8 mouse cellular contexts compared by ENCODE assay signal in the genomic region with DNA sequence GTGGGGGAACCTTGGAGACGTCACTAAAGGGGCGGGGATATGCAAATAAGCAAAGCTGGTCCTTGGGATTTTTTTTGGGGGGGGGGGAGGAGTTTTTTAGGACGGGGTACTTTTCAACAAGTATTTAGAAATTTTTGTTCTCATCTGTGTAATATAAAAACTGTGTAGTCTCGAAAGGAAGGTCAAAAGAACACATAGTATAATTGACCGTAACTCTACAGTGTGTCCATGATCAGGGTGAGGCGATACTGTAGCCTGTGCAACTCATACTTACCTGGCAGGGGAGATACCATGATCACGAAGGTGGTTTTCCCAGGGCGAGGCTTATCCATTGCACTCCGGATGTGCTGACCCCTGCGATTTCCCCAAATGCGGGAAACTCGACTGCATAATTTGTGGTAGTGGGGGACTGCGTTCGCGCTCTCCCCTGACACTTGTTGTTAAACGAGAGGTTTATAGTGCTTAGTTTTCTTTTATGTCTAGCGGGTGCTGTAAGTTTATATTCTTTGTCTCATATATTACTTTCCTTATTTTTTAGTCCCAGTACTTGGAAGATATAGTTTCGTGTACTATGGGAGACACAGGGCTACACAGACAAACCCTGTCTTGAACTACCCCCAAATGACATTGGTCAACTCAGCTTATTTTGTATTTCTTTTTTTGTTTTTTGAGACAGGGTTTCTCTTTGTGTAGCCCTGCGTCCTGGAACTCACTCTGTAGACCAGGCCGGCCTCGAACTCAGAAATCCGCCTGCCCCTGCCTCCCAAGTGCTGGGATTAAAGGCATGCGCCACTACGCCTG. TPM values are rescaled to one million over a fixed set of nuclear protein-coding genes. Genes with fewer than 3 reads are reported as not detected.
DNase-seq lines count a peak whose midpoint lies in the region; ATAC-seq and TF ChIP-seq lines count a peak whose summit lies in the region.
"Not testable (repeated sequence)": the region's sequence is repeated elsewhere in the genome, so short reads cannot be mapped to it uniquely, and the experiment has no call there.

No protein-coding gene starts in this region.

- WGBS in forebrain, embryonic 12.5 days: 1% methylated on average over 24 of the region's 24 CpGs
- WGBS in heart, postnatal 0 days: 1% methylated on average over 24 of the region's 24 CpGs
- WGBS in liver, embryonic 14.5 days (ENCODE audit: insufficient replicate concordance): under 1% methylated on average over 24 of the region's 24 CpGs
- WGBS in stomach, embryonic 15.5 days: under 1% methylated on average over 24 of the region's 24 CpGs

- peak overlapping the region; percentile 80 for H3K9ac ChIP-seq in CH12.LX (ENCODE audit: insufficient read depth, low read depth)
- peak overlapping the region; percentile 21; the same call in 1 of the 2 replicates for H3K9ac ChIP-seq in forebrain, embryonic 12.5 days
- peak overlapping the region; percentile 51 for H3K9ac ChIP-seq in heart, postnatal 0 days (replicated peaks; ENCODE audit: low read depth, low read length)
- H3K9ac ChIP-seq in liver, embryonic 14.5 days (replicated peaks): peak overlapping the region; percentile 31
- H3K9ac ChIP-seq in stomach, embryonic 15.5 days: not testable (repeated sequence)

- not testable (repeated sequence) for H3K9me3 ChIP-seq in CH12.LX (replicated peaks; ENCODE audit: low read length); forebrain, embryonic 12.5 days; heart, postnatal 0 days (replicated peaks; ENCODE audit: control insufficient read depth, low read length); liver, embryonic 14.5 days (ENCODE audit: control insufficient read depth, low read length); stomach, embryonic 15.5 days

- ATAC-seq in forebrain, embryonic 12.5 days (ENCODE audit: low FRiP score): peak; percentile 92
- peak; percentile 82 for ATAC-seq in heart, postnatal 0 days (ENCODE audit: insufficient read depth, low read depth)
- ATAC-seq in liver, embryonic 14.5 days (ENCODE audit: insufficient read depth): peak; percentile 81
- ATAC-seq in stomach, embryonic 15.5 days (ENCODE audit: insufficient read depth, low FRiP score, low read depth): peak; percentile 88

- peak overlapping the region in 1 of 3 experiments; percentile 44 for H3K4me3 ChIP-seq in CH12.LX (replicated peaks in 1 of 3; ENCODE audit: low read depth in 2 of 3, low read length in 2 of 3, poor library complexity in 1 of 3)
- peak overlapping the region; percentile 33 for H3K4me3 ChIP-seq in forebrain, embryonic 12.5 days (replicated peaks)
- H3K4me3 ChIP-seq in heart, postnatal 0 days (ENCODE audit: low read depth, low read length): peak overlapping the region; percentile 44
- H3K4me3 ChIP-seq in liver, embryonic 14.5 days (ENCODE audit: insufficient read depth in 1 of 2, low read depth in 2 of 2, low read length in 2 of 2): peak overlapping the region; percentile 42 to 59
- peak overlapping the region; percentile 39 for H3K4me3 ChIP-seq in stomach, embryonic 15.5 days (replicated peaks)

- peak; percentile 98 for TF ChIP-seq POLR2A in CH12.LX (IDR thresholded peaks at IDR 0.05; ENCODE audit: low read depth, low read length)

- peaks cover 4 to 43% of the 10 kb centered on the region in 2 experiments for H3K4me1 ChIP-seq in CH12.LX (ENCODE audit: control insufficient read depth in 1 of 2, insufficient read depth in 2 of 2)
- peaks cover 19% of the 10 kb centered on the region for H3K4me1 ChIP-seq in forebrain, embryonic 12.5 days
- not testable (repeated sequence) for H3K4me1 ChIP-seq in heart, postnatal 0 days (ENCODE audit: control insufficient read depth, insufficient read depth); stomach, embryonic 15.5 days
- peaks cover 13 to 14% of the 10 kb centered on the region in 2 experiments for H3K4me1 ChIP-seq in liver, embryonic 14.5 days (replicated peaks; ENCODE audit: control insufficient read depth in 2 of 2, insufficient read depth in 2 of 2, low read length in 1 of 2)

- not testable (repeated sequence) for H3K27me3 ChIP-seq in CH12.LX (replicated peaks); forebrain, embryonic 12.5 days; heart, postnatal 0 days (ENCODE audit: control insufficient read depth, insufficient read depth, low read length); liver, embryonic 14.5 days (ENCODE audit: control insufficient read depth, insufficient read depth, low read length); stomach, embryonic 15.5 days (replicated peaks)

- TF ChIP-seq EP300 in CH12.LX (IDR thresholded peaks at IDR 0.05; ENCODE audit: low read length): not testable (repeated sequence)
- peak; percentile 93 for TF ChIP-seq EP300 in heart, postnatal 0 days (IDR thresholded peaks at IDR 0.05; ENCODE audit: low read depth)
- TF ChIP-seq EP300 in liver, embryonic 14.5 days (IDR thresholded peaks at IDR 0.05; ENCODE audit: low read depth): peak; percentile 77

- H3K36me3 ChIP-seq in CH12.LX (replicated peaks in 1 of 2; ENCODE audit: control insufficient read depth in 1 of 2, insufficient read depth in 1 of 2, low read length in 1 of 2); forebrain, embryonic 12.5 days (replicated peaks); heart, postnatal 0 days (replicated peaks; ENCODE audit: control insufficient read depth, insufficient read depth, low read length); liver, embryonic 14.5 days (replicated peaks; ENCODE audit: control insufficient read depth, insufficient read depth, low read depth); stomach, embryonic 15.5 days: not testable (repeated sequence)

- not testable (repeated sequence) for TF ChIP-seq CTCF in CH12.LX (conservative IDR thresholded peaks at IDR 0.05 in 1 of 2, IDR thresholded peaks at IDR 0.05 in 1 of 2; ENCODE audit: low read depth in 2 of 2, low read length in 2 of 2); heart, postnatal 0 days (IDR thresholded peaks at IDR 0.05; ENCODE audit: low read depth); liver, embryonic 14.5 days (IDR thresholded peaks at IDR 0.05; ENCODE audit: low read depth)

- not testable (repeated sequence) for TF ChIP-seq RAD21 in CH12.LX (IDR thresholded peaks at IDR 0.05; ENCODE audit: low read depth, low read length)

- in situ Hi-C loops in CH12.LX (cut with MboI; ENCODE audit: low pct_ligation_motif_present, low pct_unique_long_range_greater_than_20kb, low sequenced_read_pairs): loop anchor here (5.0 kb wide), 1 partner anchor 36 kb away; no protein-coding TSS in a partner anchor

- dilution Hi-C loops in CH12.LX (cut with MboI; ENCODE audit: extremely low pct_ligation_motif_present, extremely low pct_unique_long_range_greater_than_20kb, low sequenced_read_pairs): not testable (repeated sequence)

- H3K79me2 ChIP-seq in CH12.LX (replicated peaks; ENCODE audit: control insufficient read depth, extremely low read depth, insufficient read depth, poor library complexity, severe bottlenecking): not testable (repeated sequence)

- peak overlapping the region; percentile 94; the same call in 1 of the 2 replicates for H3K4me2 ChIP-seq in CH12.LX (ENCODE audit: insufficient read depth, low read depth, poor library complexity, severe bottlenecking)
- H3K4me2 ChIP-seq in forebrain, embryonic 12.5 days: peak overlapping the region; percentile 49
- H3K4me2 ChIP-seq in heart, postnatal 0 days (ENCODE audit: low read depth, low read length): peak overlapping the region; percentile 61
- peak overlapping the region; percentile 45 for H3K4me2 ChIP-seq in liver, embryonic 14.5 days (ENCODE audit: low read depth)
- peak overlapping the region; percentile 52 for H3K4me2 ChIP-seq in stomach, embryonic 15.5 days

- peak; percentile 98 for DNase-seq in CH12.LX (ENCODE audit: extremely low read depth)
- peak; percentile 91 for DNase-seq in c-Kit-positive CD71-positive TER-119-positive erythroid progenitor cells, embryonic 14.5 days (ENCODE audit: low spot score)
- peak; percentile 94 for DNase-seq in heart, postnatal 0 days (ENCODE audit: low spot score)
- DNase-seq in kidney, postnatal 36 days: peak; percentile 90 to 91
- DNase-seq in liver, embryonic 14.5 days (ENCODE audit: low read depth in 3 of 3, low spot score in 3 of 3): peak; percentile 83 to 85 (median 85)
- DNase-seq in neural tube, embryonic 10.5 days (ENCODE audit: extremely low spot score, low spot score): peak; percentile 65

- H3K27ac ChIP-seq in CH12.LX (ENCODE audit: insufficient read depth, low read depth): not testable (repeated sequence)
- peak overlapping the region; percentile 70 for H3K27ac ChIP-seq in forebrain, embryonic 12.5 days
- peak overlapping the region; percentile 77 for H3K27ac ChIP-seq in heart, postnatal 0 days (ENCODE audit: low read depth)
- peak overlapping the region; percentile 78 for H3K27ac ChIP-seq in liver, embryonic 14.5 days
- peak overlapping the region; percentile 73 for H3K27ac ChIP-seq in stomach, embryonic 15.5 days

RNA-seq across cellular contexts. Expression of gene Tex14, which starts 21.8 kb away (rescaled TPM):
- 1.4 and 1.5 TPM in 2 replicates for total RNA-seq in CH12.LX (2012; rRNA removed)
- 1.4 and 2.1 TPM in 2 replicates for total RNA-seq in CH12.LX (2014; rRNA removed)
- polyA plus RNA-seq in CH12.LX (2012; ENCODE audit: insufficient read length, low read depth): 1.3 and 1.6 TPM in 2 replicates
- polyA plus RNA-seq in forebrain, embryonic 12.5 days (2016; fragmentation: Nextera tagmentation; extraction: Ambion mirVana): 0.35 and 0.42 TPM in 2 replicates
- total RNA-seq in heart, postnatal 0 days (2014; rRNA removed; ENCODE audit: low replicate concordance): 0.04 and 0.46 TPM in 2 replicates
- polyA plus RNA-seq in heart, postnatal 0 days (2015; fragmentation: Nextera tagmentation; extraction: Ambion mirVana): 0.22 TPM in 1 of 2 replicates, not detected in the other
- 0.01 and 0.06 TPM in 2 replicates for polyA plus RNA-seq in liver, embryonic 14.5 days (2012; rRNA removed)
- not detected in 2 replicates for polyA plus RNA-seq in liver, embryonic 14.5 days (2014; fragmentation: Nextera tagmentation; extraction: Ambion mirVana)
- 0.46 and 0.59 TPM in 2 replicates for polyA plus RNA-seq in stomach, embryonic 15.5 days (2015; fragmentation: Nextera tagmentation; extraction: Ambion mirVana)

RNA-seq across cellular contexts. Expression of gene Rad51c, which starts 21.9 kb away (rescaled TPM):
- total RNA-seq in CH12.LX (2012; rRNA removed): 5.3 and 6.8 TPM in 2 replicates
- 5.6 and 6.3 TPM in 2 replicates for total RNA-seq in CH12.LX (2014; rRNA removed)
- 4.8 and 6.1 TPM in 2 replicates for polyA plus RNA-seq in CH12.LX (2012; ENCODE audit: insufficient read length, low read depth)
- polyA plus RNA-seq in forebrain, embryonic 12.5 days (2016; fragmentation: Nextera tagmentation; extraction: Ambion mirVana): 11.8 and 12.1 TPM in 2 replicates
- 3.7 and 6.9 TPM in 2 replicates for total RNA-seq in heart, postnatal 0 days (2014; rRNA removed; ENCODE audit: low replicate concordance)
- polyA plus RNA-seq in heart, postnatal 0 days (2015; fragmentation: Nextera tagmentation; extraction: Ambion mirVana): 4.7 and 5.2 TPM in 2 replicates
- polyA plus RNA-seq in liver, embryonic 14.5 days (2012; rRNA removed): 2.0 and 4.0 TPM in 2 replicates
- 4.3 and 4.4 TPM in 2 replicates for polyA plus RNA-seq in liver, embryonic 14.5 days (2014; fragmentation: Nextera tagmentation; extraction: Ambion mirVana)
- polyA plus RNA-seq in stomach, embryonic 15.5 days (2015; fragmentation: Nextera tagmentation; extraction: Ambion mirVana): 6.3 and 6.5 TPM in 2 replicates
